Mouse (Mus musculus) E14TG2a.4 (cell line): ENCODE measurements around the gene Kcnh7.

Source experiments
- CTCF ChIP-seq: conservative IDR thresholded peaks from 2 replicates; pipeline ENCODE4 v1.5.1; 2014; ENCODE audit warnings: low read length
- POU5F1 ChIP-seq: IDR thresholded peaks from 2 replicates; pipeline ENCODE4 v1.6.1; 2014; ENCODE audit warnings: low read length, borderline replicate concordance

GRCm38 (mm10) chr2:62662560-62662959, 521.5 kb downstream of the Kcnh7 start:
- no peak for TF ChIP-seq CTCF
- no peak for TF ChIP-seq POU5F1
